Mouse (Mus musculus) left cerebral cortex, adult 6 months (tissue): ENCODE measurements around the gene Olfr649. TPM values are rescaled to one million over a fixed set of nuclear protein-coding genes. Genes with fewer than 3 reads are reported as not detected.

Experiments used
- long read RNA-seq, 2 experiments: library from polyadenylated mRNA; unstranded; transcript quantifications; one replicate each; pipeline ENCODE4 v2.0.0; 2019 to 2020
- polyA plus RNA-seq: library from polyadenylated mRNA; unstranded; fragments of <200 nt; fragmentation: Nextera tagmentation; gene quantifications from 2 replicates; pipeline ENCODE4 v1.2.3, GENCODE M21; 2021

Gene Olfr649
- polyA plus RNA-seq = not detected in 2 replicates
- long read RNA-seq, experiment 1 = 0 reads
- long read RNA-seq, experiment 2 = 0 reads

DNA sequence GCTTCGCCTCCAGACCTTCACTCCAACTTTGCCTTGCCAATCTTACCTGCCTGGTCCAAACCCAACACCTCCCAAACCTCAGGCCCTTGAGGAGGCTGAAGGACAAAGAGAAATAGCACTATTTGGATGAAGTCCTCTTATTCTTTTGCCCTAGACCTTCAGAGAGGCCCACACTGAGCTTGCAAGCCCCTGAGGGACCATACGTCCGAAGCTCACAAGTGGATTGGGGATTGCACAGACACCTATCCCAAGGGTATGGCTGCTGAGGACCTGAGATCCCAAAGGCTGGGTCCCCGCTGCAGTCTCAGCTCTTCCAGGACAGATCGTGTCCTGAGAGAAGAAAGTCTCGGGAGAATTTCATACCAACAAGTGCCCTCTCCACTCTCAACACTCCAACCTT, at the start of gene Olfr649:
TSS of gene Olfr649 (minus strand) at position 101 of the 400 bp plus-strand sequence.

DNA sequence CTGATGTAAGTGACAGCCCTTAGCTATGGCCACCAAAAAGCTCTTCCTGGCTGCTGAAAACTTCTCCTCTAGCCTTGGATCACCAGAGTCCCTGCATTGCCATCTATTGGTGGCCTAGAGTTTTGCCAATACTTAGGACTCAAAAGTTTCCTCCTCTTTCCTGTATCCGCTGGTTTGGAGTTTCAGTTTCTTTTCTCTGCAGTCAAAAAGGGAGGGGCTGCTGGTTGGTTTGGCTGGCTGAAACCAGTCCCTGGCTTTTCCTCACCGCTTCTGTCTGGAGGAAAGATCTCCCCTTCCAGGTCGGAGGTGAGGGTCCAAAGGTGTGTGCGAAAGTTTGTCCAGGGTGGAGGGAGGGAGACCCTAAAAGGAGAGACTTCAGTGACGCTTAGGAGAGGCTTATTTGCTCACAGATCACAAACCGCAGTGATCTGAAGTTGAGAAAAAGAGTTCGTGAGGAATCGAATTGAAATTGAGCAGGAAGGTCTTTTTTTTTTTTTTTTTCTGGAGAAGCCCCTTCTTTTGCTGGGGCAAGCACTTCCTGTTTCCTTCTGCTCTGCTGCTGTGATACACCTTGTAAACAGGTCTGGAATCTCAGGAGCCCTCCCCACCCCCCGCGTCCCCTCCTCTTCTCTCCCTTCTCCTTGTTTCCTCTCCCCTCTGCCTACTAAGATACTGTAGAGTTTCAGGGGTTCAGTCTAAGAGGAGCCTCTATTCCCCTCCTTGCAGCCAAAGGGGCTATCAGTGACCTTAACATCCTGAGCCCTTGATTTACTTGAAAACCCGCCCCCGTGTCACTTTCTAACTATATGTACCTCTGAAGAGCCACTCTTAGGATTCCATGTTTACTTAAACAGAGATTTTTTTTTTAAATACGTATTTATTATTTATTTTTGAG, 48.7 kb upstream of the Olfr649 start, which contains the start of gene Trim34a:
TSS of gene Trim34a (plus strand) at position 171 of the 895 bp plus-strand sequence.

DNA sequence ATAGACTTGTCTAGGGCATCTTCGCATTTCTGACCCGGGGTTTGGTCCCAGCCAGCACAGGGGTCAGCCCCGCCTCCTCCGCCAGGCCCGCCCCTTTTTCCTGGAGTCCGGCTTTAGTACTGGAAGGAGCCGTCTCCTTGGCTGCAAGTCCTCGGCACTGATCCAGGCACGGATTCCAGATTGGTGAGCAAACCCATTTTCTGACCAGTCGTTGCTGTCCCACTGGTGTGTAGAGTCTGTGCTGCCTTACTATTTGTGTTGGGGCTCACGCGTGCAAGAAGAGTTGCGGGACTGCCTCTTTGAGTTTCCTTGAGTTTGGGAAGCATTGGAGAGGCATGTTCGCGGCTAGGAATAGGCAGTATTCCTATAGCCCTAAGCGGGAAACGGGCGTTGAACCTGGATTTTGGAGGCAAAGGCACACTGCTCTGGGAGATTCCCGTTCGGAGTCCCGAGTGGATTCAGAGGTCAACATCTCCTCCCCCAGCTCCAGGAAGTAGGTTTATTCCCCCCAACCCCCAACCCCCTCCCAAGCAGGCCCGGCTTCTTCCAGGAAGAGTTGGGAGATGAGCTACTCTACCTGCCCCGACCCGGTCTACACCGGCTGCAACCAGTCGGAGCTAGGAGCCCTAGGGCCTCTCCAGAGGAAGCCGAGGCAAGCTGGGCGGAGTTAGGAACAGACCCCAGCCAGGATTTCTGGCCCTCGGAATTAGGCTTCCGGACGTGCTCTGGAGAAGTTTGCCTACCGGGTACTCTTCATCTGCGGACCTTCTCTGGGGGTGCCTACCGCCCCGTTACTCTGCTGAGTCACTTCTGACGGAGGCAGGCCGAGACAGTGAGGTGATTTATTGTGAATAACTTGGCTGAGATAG, 23.1 kb upstream of the Olfr649 start, which contains the start of gene Trim6:
TSS of gene Trim6 (plus strand) at position 93 of the 869 bp plus-strand sequence.

DNA sequence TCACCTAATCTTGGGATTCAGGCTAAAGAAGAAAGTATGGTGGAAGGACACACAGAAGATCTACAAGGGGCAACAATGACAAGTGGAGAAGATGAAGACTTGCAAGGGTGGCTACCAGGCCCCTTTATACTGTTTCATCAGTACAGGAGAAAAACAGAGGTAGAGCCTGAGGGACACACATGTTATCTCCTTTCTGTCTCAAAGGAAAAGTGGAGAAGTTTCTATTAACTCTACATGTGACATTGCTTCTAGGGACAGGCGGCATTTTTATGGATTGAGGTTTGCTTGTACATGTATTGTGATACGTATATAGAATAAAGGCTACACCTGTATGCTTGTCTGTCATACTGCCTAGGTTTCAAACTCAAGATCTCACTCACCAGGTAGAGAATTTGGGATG, 12.5 kb downstream of the Olfr649 start, which contains the start of gene Olfr648:
TSS of gene Olfr648 (minus strand) at position 101 of the 400 bp plus-strand sequence.

DNA sequence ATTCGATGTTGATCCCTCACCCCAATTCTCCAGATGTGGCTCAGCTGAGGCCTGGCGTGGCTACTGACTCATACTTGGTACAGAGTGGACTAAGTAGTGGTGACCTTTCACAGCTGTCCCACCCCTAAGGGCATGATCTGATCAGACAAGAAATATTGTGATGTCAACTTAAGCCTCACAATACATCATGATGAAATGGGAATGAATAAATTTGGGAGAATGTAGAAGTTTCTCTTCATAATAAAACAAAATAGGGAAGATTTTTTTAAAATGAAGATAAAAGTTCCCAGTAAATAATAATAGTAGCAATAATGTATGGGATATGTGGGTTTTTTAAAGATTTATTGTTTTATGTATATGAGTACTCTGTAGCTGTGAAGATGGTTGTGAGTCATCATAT, 45.3 kb downstream of the Olfr649 start, which contains the start of gene Ubqlnl:
TSS of gene Ubqlnl (minus strand) at position 101 of the 400 bp plus-strand sequence.

DNA sequence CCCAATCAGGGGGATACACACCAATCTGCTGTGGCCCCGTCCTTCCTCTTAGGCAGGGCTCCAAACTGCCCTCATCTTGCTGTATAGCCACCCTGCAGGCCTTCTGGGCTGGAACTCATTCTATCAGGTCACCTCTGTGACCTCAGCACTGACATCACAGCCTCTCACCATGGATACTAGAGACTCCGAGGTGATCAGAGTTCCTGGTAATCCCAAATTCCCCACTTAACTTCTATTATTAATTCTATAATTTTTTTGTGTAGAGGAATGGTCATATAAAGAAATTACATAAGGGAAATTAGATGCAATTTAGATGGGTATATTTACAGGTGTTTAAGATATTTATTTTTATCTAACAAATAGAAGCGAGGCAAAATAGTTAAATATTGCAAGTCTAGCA, 52.6 kb downstream of the Olfr649 start, which contains the start of gene Ubqln3:
TSS of gene Ubqln3 (minus strand) at position 101 of the 400 bp plus-strand sequence.

Other genes starting within 250 kb of the Olfr649 start
- gene Olfr635, start 224.8 kb downstream of the Olfr649 start, polyA plus RNA-seq = 0.01 TPM in 1 of 2 replicates, not detected in the other
- not detected in 2 replicates for gene Olfr638, start 197.2 kb downstream of the Olfr649 start, polyA plus RNA-seq
- gene Olfr639, start 178.7 kb downstream of the Olfr649 start, polyA plus RNA-seq = 0.01 TPM in 1 of 2 replicates, not detected in the other
- not detected in 2 replicates for gene Olfr640, start 170.4 kb downstream of the Olfr649 start, polyA plus RNA-seq
- gene Olfr641, start 160.5 kb downstream of the Olfr649 start, polyA plus RNA-seq = not detected in 2 replicates
- gene Olfr642, start 143.3 kb downstream of the Olfr649 start, polyA plus RNA-seq = not detected in 2 replicates
- gene 4930516K23Rik, start 134.5 kb downstream of the Olfr649 start, polyA plus RNA-seq = not detected in 2 replicates
- gene Olfr644, start 124.1 kb downstream of the Olfr649 start, polyA plus RNA-seq = not detected in 2 replicates
- not detected in 2 replicates for gene Olfr645, start 110.5 kb downstream of the Olfr649 start, polyA plus RNA-seq
- not detected in 2 replicates for gene Olfr646, start 91.1 kb downstream of the Olfr649 start, polyA plus RNA-seq
- gene Ubqln5, start 66.2 kb downstream of the Olfr649 start, polyA plus RNA-seq = not detected in 2 replicates
- gene Olfr643, start 58.6 kb downstream of the Olfr649 start, polyA plus RNA-seq = not detected in 2 replicates
- not detected in 2 replicates for gene Ubqln3, start 52.7 kb downstream of the Olfr649 start, polyA plus RNA-seq
- gene Ubqlnl, start 45.4 kb downstream of the Olfr649 start, polyA plus RNA-seq = not detected in 2 replicates
- not detected in 2 replicates for gene Olfm5, start 31.2 kb downstream of the Olfr649 start, polyA plus RNA-seq
- gene Olfr648, start 12.6 kb downstream of the Olfr649 start, polyA plus RNA-seq = 0.04 and 0.09 TPM in 2 replicates
- gene Trim6, start 22.8 kb upstream of the Olfr649 start, polyA plus RNA-seq = 0.05 and 0.09 TPM in 2 replicates
- gene Trim34a, start 48.5 kb upstream of the Olfr649 start, polyA plus RNA-seq = 0.80 and 1.7 TPM in 2 replicates
- 0.19 and 0.23 TPM in 2 replicates for gene Trim5, start 92.1 kb upstream of the Olfr649 start, polyA plus RNA-seq
- gene Trim12a, start 119.5 kb upstream of the Olfr649 start, polyA plus RNA-seq = 1.8 and 3.3 TPM in 2 replicates
- not detected in 2 replicates for gene Trim34b, start 133.5 kb upstream of the Olfr649 start, polyA plus RNA-seq
- 0.67 and 0.77 TPM in 2 replicates for gene Trim12c, start 157.4 kb upstream of the Olfr649 start, polyA plus RNA-seq
- gene Trim30b, start 173.9 kb upstream of the Olfr649 start, polyA plus RNA-seq = 0.05 TPM in 1 of 2 replicates, not detected in the other
- gene Trim30c, start 204.9 kb upstream of the Olfr649 start, polyA plus RNA-seq = not detected in 2 replicates